Mouse (Mus musculus): ENCODE measurements around the gene Hmox2. TPM values are rescaled to one million over a fixed set of nuclear protein-coding genes. Genes with fewer than 3 reads are reported as not detected.

The Hmox2 gene
- polyA plus RNA-seq, 1 experiment from 2014 or later, result 102 TPM

Other genes with a start within 250 kb of the Hmox2 start
- 147 and 191 TPM in 2 replicates for gene Srl, start 184.5 kb upstream of the Hmox2 start, polyA plus RNA-seq (2014; fragmentation: Nextera tagmentation; extraction: Ambion mirVana)
- gene Tfap4, start 166.5 kb upstream of the Hmox2 start, polyA plus RNA-seq (2014; fragmentation: Nextera tagmentation; extraction: Ambion mirVana), result 7.3 and 9.4 TPM in 2 replicates
- 19.3 and 23.3 TPM in 2 replicates for gene Glis2, start 131.6 kb upstream of the Hmox2 start, polyA plus RNA-seq (2014; fragmentation: Nextera tagmentation; extraction: Ambion mirVana)
- 119 and 134 TPM in 2 replicates for gene Pam16, start 101.4 kb upstream of the Hmox2 start, polyA plus RNA-seq (2014; fragmentation: Nextera tagmentation; extraction: Ambion mirVana)
- 9.5 and 10.6 TPM in 2 replicates for gene Vasn, start 86.4 kb upstream of the Hmox2 start, polyA plus RNA-seq (2014; fragmentation: Nextera tagmentation; extraction: Ambion mirVana)
- 63.6 and 72.6 TPM in 2 replicates for gene Dnaja3, start 86.4 kb upstream of the Hmox2 start, polyA plus RNA-seq (2014; fragmentation: Nextera tagmentation; extraction: Ambion mirVana)
- gene Coro7, start 46.6 kb upstream of the Hmox2 start, polyA plus RNA-seq (2014; fragmentation: Nextera tagmentation; extraction: Ambion mirVana), result 12.1 and 12.4 TPM in 2 replicates
- 53.1 and 58.3 TPM in 2 replicates for gene Nmral1, start 7.0 kb upstream of the Hmox2 start, polyA plus RNA-seq (2014; fragmentation: Nextera tagmentation; extraction: Ambion mirVana)
- gene Cdip1, start 63.9 kb downstream of the Hmox2 start, polyA plus RNA-seq (2014; fragmentation: Nextera tagmentation; extraction: Ambion mirVana), result 113 and 118 TPM in 2 replicates
- gene 4930562C15Rik, start 109.1 kb downstream of the Hmox2 start, polyA plus RNA-seq (2014; fragmentation: Nextera tagmentation; extraction: Ambion mirVana), result 0.25 and 0.79 TPM in 2 replicates
- gene Ubald1, start 154.0 kb downstream of the Hmox2 start, polyA plus RNA-seq (2014; fragmentation: Nextera tagmentation; extraction: Ambion mirVana), result 27.4 and 28.8 TPM in 2 replicates
- gene Mgrn1, start 159.9 kb downstream of the Hmox2 start, polyA plus RNA-seq (2014; fragmentation: Nextera tagmentation; extraction: Ambion mirVana), result 96.8 and 112 TPM in 2 replicates
- gene Nudt16l1, start 212.4 kb downstream of the Hmox2 start, polyA plus RNA-seq (2014; fragmentation: Nextera tagmentation; extraction: Ambion mirVana), result 102 and 106 TPM in 2 replicates
- gene Anks3, start 237.8 kb downstream of the Hmox2 start, polyA plus RNA-seq (2014; fragmentation: Nextera tagmentation; extraction: Ambion mirVana), result 28.7 and 31.8 TPM in 2 replicates

Measured in heart, embryonic 11.5 days (tissue).